Mouse (Mus musculus): ENCODE measurements at regions not wholly inside any gene's neighbourhood (a gene's known extent, or its start where the extent isn't known, plus 50 kb on each side); places are given as distances from the start of the nearest gene placed in this dataset.

GRCm38 (mm10) chr7:70706281-70706680, 339.7 kb upstream of the Nr2f2 start:
- 65% methylated on average over 9 of the region's 9 CpGs for WGBS
- Histone ChIP-seq H3K27me3 (replicated peaks; ENCODE audit: control insufficient read depth, insufficient read depth, low read length) (no peaks in the 10 kb centered on the region), H3K27ac (ENCODE audit: low read depth, low read length) (no peak overlapping the region), H3K4me3 (ENCODE audit: low read depth, low read length) (no peak overlapping the region), H3K4me1 (replicated peaks; ENCODE audit: control insufficient read depth, insufficient read depth, low read length) (no peaks in the 10 kb centered on the region), H3K36me3 (ENCODE audit: control insufficient read depth, insufficient read depth) (no peaks in the 10 kb centered on the region), H3K9me3 (ENCODE audit: control insufficient read depth) (no peaks in the 10 kb centered on the region), H3K4me2 (replicated peaks; ENCODE audit: low read depth) (no peak overlapping the region), H3K9ac (ENCODE audit: low read depth, low read length) (no peak overlapping the region)
- ATAC-seq, result no peak
- TF ChIP-seq CTCF (IDR thresholded peaks at IDR 0.05; ENCODE audit: low read depth), result no peak

DNA sequence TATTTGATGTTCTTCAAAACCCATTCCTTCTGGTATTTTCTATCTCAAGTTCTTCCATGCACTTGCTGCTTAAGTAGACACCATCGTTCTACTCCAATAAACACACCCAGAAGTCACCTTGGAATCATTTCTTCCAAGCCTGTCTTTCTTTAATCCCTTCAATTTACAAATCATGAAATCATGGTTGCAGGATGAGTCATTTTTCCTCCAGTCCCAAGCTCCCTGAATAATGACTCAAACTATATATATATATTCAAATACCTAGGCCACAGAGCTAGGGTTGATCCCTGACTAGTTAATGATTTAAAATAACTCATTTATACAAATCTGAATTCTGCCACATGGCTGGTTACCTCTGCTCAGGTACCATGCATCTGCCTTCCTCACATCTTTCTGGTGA, 337.2 kb upstream of the Nr2f2 start:
- WGBS, result 83% methylated on average over 1 of the region's 1 CpGs
- ATAC-seq, result no peak

GRCm38 (mm10) chr7:70700461-70700860, 333.9 kb upstream of the Nr2f2 start:
- H3K4me3 ChIP-seq (ENCODE audit: low read depth, low read length), result no peak overlapping the region
- H3K27ac ChIP-seq (ENCODE audit: low read depth, low read length), result no peak overlapping the region
- no peak for ATAC-seq
- 88% methylated on average over 4 of the region's 4 CpGs for WGBS
- no peaks in the 10 kb centered on the region for H3K9me3 ChIP-seq (ENCODE audit: control insufficient read depth)
- H3K27me3 ChIP-seq (replicated peaks; ENCODE audit: control insufficient read depth, insufficient read depth, low read length), result no peaks in the 10 kb centered on the region
- H3K9ac ChIP-seq (ENCODE audit: low read depth, low read length), result no peak overlapping the region
- no peaks in the 10 kb centered on the region for H3K36me3 ChIP-seq (ENCODE audit: control insufficient read depth, insufficient read depth)
- H3K4me2 ChIP-seq (replicated peaks; ENCODE audit: low read depth), result no peak overlapping the region
- TF ChIP-seq CTCF (IDR thresholded peaks at IDR 0.05; ENCODE audit: low read depth), result no peak
- no peaks in the 10 kb centered on the region for H3K4me1 ChIP-seq (replicated peaks; ENCODE audit: control insufficient read depth, insufficient read depth, low read length)

More for the DNA sequence above, 337.2 kb upstream of the Nr2f2 start:
- H3K4me3 ChIP-seq (ENCODE audit: low read depth, low read length), result no peak overlapping the region
- no peak overlapping the region for H3K4me2 ChIP-seq (replicated peaks; ENCODE audit: low read depth)
- H3K36me3 ChIP-seq (ENCODE audit: control insufficient read depth, insufficient read depth), result no peaks in the 10 kb centered on the region
- no peaks in the 10 kb centered on the region for H3K4me1 ChIP-seq (replicated peaks; ENCODE audit: control insufficient read depth, insufficient read depth, low read length)
- H3K27ac ChIP-seq (ENCODE audit: low read depth, low read length), result no peak overlapping the region
- H3K9me3 ChIP-seq (ENCODE audit: control insufficient read depth), result no peaks in the 10 kb centered on the region
- H3K9ac ChIP-seq (ENCODE audit: low read depth, low read length), result no peak overlapping the region
- H3K27me3 ChIP-seq (replicated peaks; ENCODE audit: control insufficient read depth, insufficient read depth, low read length), result no peaks in the 10 kb centered on the region
- TF ChIP-seq CTCF (IDR thresholded peaks at IDR 0.05; ENCODE audit: low read depth), result no peak

- no peak overlapping the region for H3K9ac ChIP-seq (ENCODE audit: low read depth, low read length)
- H3K4me1 ChIP-seq (replicated peaks; ENCODE audit: control insufficient read depth, insufficient read depth, low read length), result no peaks in the 10 kb centered on the region
- no peak overlapping the region for H3K4me3 ChIP-seq (ENCODE audit: low read depth, low read length)
- H3K4me2 ChIP-seq (replicated peaks; ENCODE audit: low read depth), result no peak overlapping the region
- H3K27me3 ChIP-seq (replicated peaks; ENCODE audit: control insufficient read depth, insufficient read depth, low read length), result no peaks in the 10 kb centered on the region
- no peak overlapping the region for H3K27ac ChIP-seq (ENCODE audit: low read depth, low read length)
- no peaks in the 10 kb centered on the region for H3K36me3 ChIP-seq (ENCODE audit: control insufficient read depth, insufficient read depth)
- no peak for TF ChIP-seq CTCF (IDR thresholded peaks at IDR 0.05; ENCODE audit: low read depth)
- no peaks in the 10 kb centered on the region for H3K9me3 ChIP-seq (ENCODE audit: control insufficient read depth)
- WGBS, result 80% methylated on average over 2 of the region's 2 CpGs
- ATAC-seq, result no peak
Measured at GRCm38 (mm10) chr7:70699391-70699790, 332.9 kb upstream of the Nr2f2 start.

- Histone ChIP-seq H3K27ac (ENCODE audit: low read depth, low read length) (no peak overlapping the region), H3K4me1 (replicated peaks; ENCODE audit: control insufficient read depth, insufficient read depth, low read length) (no peaks in the 10 kb centered on the region), H3K9me3 (ENCODE audit: control insufficient read depth) (no peaks in the 10 kb centered on the region), H3K4me3 (ENCODE audit: low read depth, low read length) (no peak overlapping the region), H3K36me3 (ENCODE audit: control insufficient read depth, insufficient read depth) (no peaks in the 10 kb centered on the region), H3K4me2 (replicated peaks; ENCODE audit: low read depth) (no peak overlapping the region), H3K27me3 (replicated peaks; ENCODE audit: control insufficient read depth, insufficient read depth, low read length) (no peaks in the 10 kb centered on the region), H3K9ac (ENCODE audit: low read depth, low read length) (no peak overlapping the region)
- TF ChIP-seq CTCF (IDR thresholded peaks at IDR 0.05; ENCODE audit: low read depth), result no peak
- 70% methylated on average over 2 of the region's 2 CpGs for WGBS
- no peak for ATAC-seq
Measured at GRCm38 (mm10) chr7:70698986-70699385, 332.5 kb upstream of the Nr2f2 start.

GRCm38 (mm10) chr7:70692160-70692559, 325.6 kb upstream of the Nr2f2 start:
- 65% methylated on average over 4 of the region's 4 CpGs for WGBS
- Histone ChIP-seq H3K9me3 (ENCODE audit: control insufficient read depth) (no peaks in the 10 kb centered on the region), H3K9ac (ENCODE audit: low read depth, low read length) (no peak overlapping the region), H3K4me2 (replicated peaks; ENCODE audit: low read depth) (no peak overlapping the region), H3K36me3 (ENCODE audit: control insufficient read depth, insufficient read depth) (no peaks in the 10 kb centered on the region), H3K27me3 (replicated peaks; ENCODE audit: control insufficient read depth, insufficient read depth, low read length) (no peaks in the 10 kb centered on the region), H3K27ac (ENCODE audit: low read depth, low read length) (no peak overlapping the region), H3K4me1 (replicated peaks; ENCODE audit: control insufficient read depth, insufficient read depth, low read length) (no peaks in the 10 kb centered on the region), H3K4me3 (ENCODE audit: low read depth, low read length) (no peak overlapping the region)
- TF ChIP-seq CTCF (IDR thresholded peaks at IDR 0.05; ENCODE audit: low read depth), result no peak
- no peak for ATAC-seq

GRCm38 (mm10) chr7:70690845-70691244, 324.3 kb upstream of the Nr2f2 start:
- no peak overlapping the region for H3K9ac ChIP-seq (ENCODE audit: low read depth, low read length)
- TF ChIP-seq CTCF (IDR thresholded peaks at IDR 0.05; ENCODE audit: low read depth), result no peak
- WGBS, result 85% methylated on average over 7 of the region's 7 CpGs
- H3K9me3 ChIP-seq (ENCODE audit: control insufficient read depth), result no peaks in the 10 kb centered on the region
- H3K4me1 ChIP-seq (replicated peaks; ENCODE audit: control insufficient read depth, insufficient read depth, low read length), result no peaks in the 10 kb centered on the region
- no peaks in the 10 kb centered on the region for H3K27me3 ChIP-seq (replicated peaks; ENCODE audit: control insufficient read depth, insufficient read depth, low read length)
- no peak overlapping the region for H3K27ac ChIP-seq (ENCODE audit: low read depth, low read length)
- no peak overlapping the region for H3K4me3 ChIP-seq (ENCODE audit: low read depth, low read length)
- no peak overlapping the region for H3K4me2 ChIP-seq (replicated peaks; ENCODE audit: low read depth)
- no peaks in the 10 kb centered on the region for H3K36me3 ChIP-seq (ENCODE audit: control insufficient read depth, insufficient read depth)
- ATAC-seq, result no peak

Data from intestine, postnatal 0 days (tissue).